ENCODE assay signal across 9 mouse cellular contexts in genomic region chr6:136875670-136876069, GRCm38 (mm10). TPM values are rescaled to one million over a fixed set of nuclear protein-coding genes. Genes with fewer than 3 reads are reported as not detected.
A peak's percentile ranks its signal among the peaks of the same experiment; 100 is the strongest.
DNase-seq lines count a peak whose midpoint lies in the region; ATAC-seq and TF ChIP-seq lines count a peak whose summit lies in the region.
"Had no signal": no experiment of that assay in that cellular context is flagged by ENCODE, and none has a peak within 500 bp of the region (broad histone marks: within the 10 kb centered on the region; RNA-seq: fewer than 3 reads in every experiment).

Mgp (minus strand) TSS chr6:136875823.

- WGBS in kidney, embryonic 16.5 days: 16% methylated on average over 9 of the region's 9 CpGs
- 24% methylated on average over 9 of the region's 9 CpGs for WGBS in heart, adult 2 months

- peak within 1 kb of the TSS; percentile 17 for H3K27ac ChIP-seq in kidney, embryonic 16.5 days (ENCODE audit: low read length)
- peak within 1 kb of the TSS; percentile 65 for H3K27ac ChIP-seq in heart, adult 2 months

- TF ChIP-seq POLR2A in heart, adult 2 months (IDR thresholded peaks at IDR 0.05; ENCODE audit: insufficient read depth, low read depth, low read length): peak; percentile 98

- DNase-seq in kidney, adult 18-20 months: no peak
- DNase-seq in embryo, embryonic 10 days (ENCODE audit: low spot score): peak; percentile 38
- peak; percentile 73 to 74 for DNase-seq in heart, adult 2 months
- DNase-seq in kidney, postnatal 4 days: peak; percentile 69 to 75
- DNase-seq in lung, postnatal 14 days: peak; percentile 60
- peak; percentile 44 for DNase-seq in urinary bladder, postnatal 25 days (ENCODE audit: low spot score)
- no peak for DNase-seq in cerebellum, adult 9-11 months

- no peaks in the 10 kb centered on the region for H3K36me3 ChIP-seq in kidney, embryonic 16.5 days (ENCODE audit: insufficient read depth, low read length)
- H3K36me3 ChIP-seq in heart, adult 2 months (ENCODE audit: control insufficient read depth, insufficient read depth, low read length): no peaks in the 10 kb centered on the region

- intact Hi-C loops in heart, adult 2 months (cut with DNase I): no loop called here

- peak; percentile 92 for ATAC-seq in kidney, embryonic 16.5 days (ENCODE audit: low FRiP score, low TSS enrichment)

- peak within 1 kb of the TSS; percentile 49 for H3K9ac ChIP-seq in kidney, embryonic 16.5 days (replicated peaks; ENCODE audit: low read length)
- H3K9ac ChIP-seq in heart, adult 2 months (ENCODE audit: low read depth, low read length): peak within 1 kb of the TSS; percentile 85

- H3K4me2 ChIP-seq in kidney, embryonic 16.5 days (replicated peaks; ENCODE audit: low read depth, low read length): peak within 1 kb of the TSS; percentile 45

- H3K27me3 ChIP-seq in kidney, embryonic 16.5 days (ENCODE audit: insufficient read depth, low read length): no peaks in the 10 kb centered on the region
- no peaks in the 10 kb centered on the region for H3K27me3 ChIP-seq in heart, adult 2 months (ENCODE audit: control insufficient read depth, insufficient read depth, low read length)

- H3K9me3 ChIP-seq in kidney, embryonic 16.5 days (ENCODE audit: low read length): no peaks in the 10 kb centered on the region

- H3K4me1 ChIP-seq in kidney, embryonic 16.5 days (ENCODE audit: insufficient read depth, low read length): peaks cover 13% of the 10 kb centered on the region; the same call in 1 of the 2 replicates
- H3K4me1 ChIP-seq in heart, adult 2 months (ENCODE audit: control insufficient read depth, insufficient read depth, low read length): no peaks in the 10 kb centered on the region

- peak within 1 kb of the TSS; percentile 35 for H3K4me3 ChIP-seq in kidney, embryonic 16.5 days (ENCODE audit: low read length)
- peak within 1 kb of the TSS; percentile 43 for H3K4me3 ChIP-seq in heart, adult 2 months

- 0 out of 2 replicates have a peak, but pooled peaks have one; percentile 33 for TF ChIP-seq EP300 in heart, adult 2 months (IDR thresholded peaks at IDR 0.05; ENCODE audit: insufficient read depth, low read depth, low read length)

- no peaks in the 10 kb centered on the region for H3K79me2 ChIP-seq in heart, adult 2 months (replicated peaks; ENCODE audit: control insufficient read depth, insufficient read depth, low read length)

- no peak for TF ChIP-seq CTCF in heart, adult 2 months (IDR thresholded peaks at IDR 0.05)

RNA-seq across cellular contexts. Expression of gene Mgp, which starts in this region (rescaled TPM):
- 226 and 274 TPM in 2 replicates for polyA plus RNA-seq in kidney, embryonic 16.5 days (2015; fragmentation: Nextera tagmentation; extraction: Ambion mirVana)
- total RNA-seq in heart, adult 2 months (2021): 100 to 1,000 TPM; 409 to 433 TPM
- polyA plus RNA-seq in heart, adult 2 months (2012; rRNA removed): 1,071 and 1,296 TPM in 2 replicates
- total RNA-seq: ES-E14 had no signal

Comparison
In these comparisons a context has a peak if more than half of its experiments do, and no peak if none do; other contexts are left out.
1. DNase-seq: peak in embryo, embryonic 10 days (single experiment), heart, adult 2 months (2 of 2), kidney, postnatal 4 days (2 of 2), lung, postnatal 14 days (single experiment) and urinary bladder, postnatal 25 days (single experiment); none in kidney, adult 18-20 months (single experiment) and cerebellum, adult 9-11 months (single experiment).